ENCODE assay signal across 12 mouse cellular contexts in the genomic region with DNA sequence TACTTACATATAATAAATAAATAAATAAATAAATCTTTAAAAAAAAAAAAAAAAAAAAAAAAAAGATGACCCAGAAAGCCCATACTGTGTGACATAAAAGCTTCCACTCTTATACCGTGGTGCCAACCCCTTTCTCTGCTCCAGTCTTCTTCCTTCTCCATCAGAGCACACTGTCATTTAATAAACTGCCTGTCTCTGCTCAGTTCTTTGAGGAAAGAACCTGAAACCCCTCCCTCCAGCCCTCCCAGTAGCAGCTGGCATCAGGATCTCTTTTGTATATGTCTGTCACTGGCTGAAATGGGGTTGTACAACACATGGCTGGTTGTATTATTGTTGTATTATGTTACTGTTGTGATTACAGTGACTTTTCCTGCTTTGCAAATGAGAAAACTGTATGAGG. TPM values are rescaled to one million over a fixed set of nuclear protein-coding genes. Genes with fewer than 3 reads are reported as not detected.
DNase-seq lines count a peak whose midpoint lies in the region; ATAC-seq and TF ChIP-seq lines count a peak whose summit lies in the region.
"Had no signal": no experiment of that assay in that cellular context is flagged by ENCODE, and none has a peak within 500 bp of the region (broad histone marks: within the 10 kb centered on the region; RNA-seq: fewer than 3 reads in every experiment).

No protein-coding gene starts in this region.

- H3K9me3 ChIP-seq in embryonic facial prominence, embryonic 11.5 days (replicated peaks; ENCODE audit: control insufficient read depth, low read length) = no peaks in the 10 kb centered on the region
- H3K9me3 ChIP-seq in embryonic facial prominence, embryonic 10.5 days = no peaks in the 10 kb centered on the region
- no peaks in the 10 kb centered on the region for H3K9me3 ChIP-seq in neural tube, embryonic 11.5 days (ENCODE audit: control insufficient read depth, low read length)
- H3K9me3 ChIP-seq in midbrain, embryonic 12.5 days = no peaks in the 10 kb centered on the region
- no peaks in the 10 kb centered on the region for H3K9me3 ChIP-seq in liver, postnatal 0 days (ENCODE audit: low read length)
- H3K9me3 ChIP-seq: limb, embryonic 10.5 days; liver, embryonic 15.5 days had no signal

- no peak overlapping the region for H3K9ac ChIP-seq in embryonic facial prominence, embryonic 11.5 days (replicated peaks; ENCODE audit: low read length)
- no peak overlapping the region for H3K9ac ChIP-seq in neural tube, embryonic 11.5 days (ENCODE audit: low read length)
- no peak overlapping the region for H3K9ac ChIP-seq in midbrain, embryonic 12.5 days (replicated peaks)
- H3K9ac ChIP-seq in liver, postnatal 0 days (replicated peaks) = no peak overlapping the region
- H3K9ac ChIP-seq: liver, embryonic 15.5 days had no signal

- no peaks in the 10 kb centered on the region for H3K4me1 ChIP-seq in embryonic facial prominence, embryonic 11.5 days (ENCODE audit: control insufficient read depth, insufficient read depth, low read length)
- peaks cover 8% of the 10 kb centered on the region; the same call in 1 of the 2 replicates for H3K4me1 ChIP-seq in embryonic facial prominence, embryonic 10.5 days
- no peaks in the 10 kb centered on the region for H3K4me1 ChIP-seq in neural tube, embryonic 11.5 days (ENCODE audit: control insufficient read depth, insufficient read depth, low read length)
- peaks cover 15% of the 10 kb centered on the region for H3K4me1 ChIP-seq in midbrain, embryonic 12.5 days
- H3K4me1 ChIP-seq in liver, postnatal 0 days (ENCODE audit: insufficient read depth) = no peaks in the 10 kb centered on the region
- H3K4me1 ChIP-seq: limb, embryonic 10.5 days; liver, embryonic 15.5 days had no signal

- 65% methylated on average over 1 of the region's 1 CpGs for WGBS in embryonic facial prominence, embryonic 11.5 days
- WGBS in embryonic facial prominence, embryonic 10.5 days = 76% methylated on average over 1 of the region's 1 CpGs
- 55% methylated on average over 1 of the region's 1 CpGs for WGBS in neural tube, embryonic 11.5 days
- WGBS in midbrain, embryonic 12.5 days = 81% methylated on average over 1 of the region's 1 CpGs
- 70% methylated on average over 1 of the region's 1 CpGs for WGBS in liver, postnatal 0 days (ENCODE audit: insufficient replicate concordance)

- H3K27ac ChIP-seq in embryonic facial prominence, embryonic 11.5 days (replicated peaks; ENCODE audit: low read depth, low read length) = no peak overlapping the region
- no peak overlapping the region for H3K27ac ChIP-seq in embryonic facial prominence, embryonic 10.5 days (replicated peaks)
- no peak overlapping the region for H3K27ac ChIP-seq in neural tube, embryonic 11.5 days (ENCODE audit: low read depth, low read length)
- peak overlapping the region; percentile 69 for H3K27ac ChIP-seq in midbrain, embryonic 12.5 days (replicated peaks)
- no peak overlapping the region for H3K27ac ChIP-seq in liver, postnatal 0 days (ENCODE audit: low read depth)
- H3K27ac ChIP-seq: limb, embryonic 10.5 days; liver, embryonic 15.5 days had no signal

- H3K4me3 ChIP-seq in embryonic facial prominence, embryonic 11.5 days (ENCODE audit: low read depth, low read length) = no peak overlapping the region
- H3K4me3 ChIP-seq in embryonic facial prominence, embryonic 10.5 days = no peak overlapping the region
- H3K4me3 ChIP-seq in neural tube, embryonic 11.5 days (ENCODE audit: low read depth, low read length) = no peak overlapping the region
- H3K4me3 ChIP-seq in midbrain, embryonic 12.5 days = no peak overlapping the region
- no peak overlapping the region for H3K4me3 ChIP-seq in liver, postnatal 0 days (ENCODE audit: low read depth, low read length)
- H3K4me3 ChIP-seq: limb, embryonic 10.5 days; liver, embryonic 15.5 days had no signal

- no peaks in the 10 kb centered on the region for H3K27me3 ChIP-seq in embryonic facial prominence, embryonic 11.5 days (ENCODE audit: control insufficient read depth, insufficient read depth, low read length)
- no peaks in the 10 kb centered on the region for H3K27me3 ChIP-seq in embryonic facial prominence, embryonic 10.5 days (replicated peaks; ENCODE audit: low read depth, poor library complexity, severe bottlenecking)
- no peaks in the 10 kb centered on the region for H3K27me3 ChIP-seq in neural tube, embryonic 11.5 days (ENCODE audit: control insufficient read depth, insufficient read depth, low read length)
- H3K27me3 ChIP-seq in midbrain, embryonic 12.5 days = no peaks in the 10 kb centered on the region
- H3K27me3 ChIP-seq in liver, postnatal 0 days (ENCODE audit: insufficient read depth, low read length) = no peaks in the 10 kb centered on the region
- H3K27me3 ChIP-seq: liver, embryonic 15.5 days had no signal

- no peak for TF ChIP-seq CTCF in liver, postnatal 0 days (IDR thresholded peaks at IDR 0.05; ENCODE audit: low read depth)

- peak; percentile 56; the same call in 1 of the 2 replicates for ATAC-seq in embryonic facial prominence, embryonic 11.5 days (replicated peaks; ENCODE audit: insufficient number of reproducible peaks, low FRiP score, low TSS enrichment, low read depth)
- ATAC-seq in neural tube, embryonic 11.5 days (ENCODE audit: insufficient read depth, low FRiP score, low TSS enrichment) = peak; percentile 64; the same call in 1 of the 2 replicates
- peak; percentile 53 for ATAC-seq in midbrain, embryonic 12.5 days (ENCODE audit: low FRiP score, low read depth)
- ATAC-seq in liver, postnatal 0 days = no peak
- no peak for ATAC-seq in megakaryocyte-erythroid progenitor cell, adult 5-6 weeks (replicated peaks; ENCODE audit: low FRiP score, low TSS enrichment, poor library complexity, severe bottlenecking)
- ATAC-seq: inflammation-experienced regulatory T-cells, adult 6 months had no signal

- no peak overlapping the region for H3K4me2 ChIP-seq in embryonic facial prominence, embryonic 11.5 days (ENCODE audit: low read depth, low read length)
- H3K4me2 ChIP-seq in neural tube, embryonic 11.5 days (ENCODE audit: low read depth) = no peak overlapping the region
- no peak overlapping the region for H3K4me2 ChIP-seq in midbrain, embryonic 12.5 days (replicated peaks)
- no peak overlapping the region for H3K4me2 ChIP-seq in liver, postnatal 0 days (ENCODE audit: low read depth, low read length)
- H3K4me2 ChIP-seq: heart, embryonic 11.5 days; liver, embryonic 15.5 days had no signal

- no peaks in the 10 kb centered on the region for H3K36me3 ChIP-seq in embryonic facial prominence, embryonic 11.5 days (replicated peaks; ENCODE audit: control insufficient read depth, insufficient read depth, low read depth, low read length)
- no peaks in the 10 kb centered on the region for H3K36me3 ChIP-seq in embryonic facial prominence, embryonic 10.5 days (replicated peaks)
- no peaks in the 10 kb centered on the region for H3K36me3 ChIP-seq in neural tube, embryonic 11.5 days (ENCODE audit: control insufficient read depth, insufficient read depth, low read length)
- H3K36me3 ChIP-seq in midbrain, embryonic 12.5 days = no peaks in the 10 kb centered on the region
- no peaks in the 10 kb centered on the region for H3K36me3 ChIP-seq in liver, postnatal 0 days (replicated peaks; ENCODE audit: insufficient read depth, low read length)
- H3K36me3 ChIP-seq: limb, embryonic 10.5 days; liver, embryonic 15.5 days had no signal

- no peak for TF ChIP-seq EP300 in liver, postnatal 0 days (IDR thresholded peaks at IDR 0.05; ENCODE audit: low read depth)

- peak; percentile 4 for DNase-seq in embryonic facial prominence, embryonic 11.5 days (ENCODE audit: low spot score)
- DNase-seq in embryonic facial prominence, embryonic 10.5 days (ENCODE audit: low spot score) = no peak
- no peak for DNase-seq in neural tube, embryonic 11.5 days (ENCODE audit: low spot score)
- DNase-seq in neural tube, embryonic 10.5 days (ENCODE audit: extremely low spot score, low spot score) = no peak
- no peak for DNase-seq in thymus, postnatal 25 days
- no peak for DNase-seq in liver, postnatal 0 days

RNA-seq across cellular contexts. Expression of a gene that starts 48.2 kb away (rescaled TPM):
- 14.7 and 15.3 TPM in 2 replicates for polyA plus RNA-seq in embryonic facial prominence, embryonic 11.5 days (2014; fragmentation: Nextera tagmentation; extraction: Ambion mirVana)
- 13.2 and 13.9 TPM in 2 replicates for polyA plus RNA-seq in embryonic facial prominence, embryonic 10.5 days (2016; fragmentation: Nextera tagmentation; extraction: Ambion mirVana)
- 12.8 and 13.9 TPM in 2 replicates for polyA plus RNA-seq in neural tube, embryonic 11.5 days (2014; fragmentation: Nextera tagmentation; extraction: Ambion mirVana)
- 15.1 and 16.0 TPM in 2 replicates for polyA plus RNA-seq in midbrain, embryonic 12.5 days (2016; fragmentation: Nextera tagmentation; extraction: Ambion mirVana)
- 1.7 and 2.5 TPM in 2 replicates for polyA plus RNA-seq in liver, postnatal 0 days (2015; fragmentation: Nextera tagmentation; extraction: Ambion mirVana)
- 0.62 and 4.5 TPM in 2 replicates for total RNA-seq in megakaryocyte-erythroid progenitor cell, adult 5-6 weeks (2014; fragmentation: Nextera tagmentation)
- total RNA-seq in megakaryocyte-erythroid progenitor cell, adult 5-6 weeks (2017) = 5.7 and 10.6 TPM in 2 replicates

Comparison
In these comparisons a context has a peak if more than half of its experiments do, and no peak if none do; other contexts are left out.
1. ATAC-seq: peak in embryonic facial prominence, embryonic 11.5 days (single experiment), neural tube, embryonic 11.5 days (single experiment) and midbrain, embryonic 12.5 days (single experiment); none in liver, postnatal 0 days (single experiment) and megakaryocyte-erythroid progenitor cell, adult 5-6 weeks (single experiment).